In genomic region chr11:22170962-22171638, GRCm38 (mm10) we compare ENCODE assay signal across 12 mouse cellular contexts.
DNase-seq lines count a peak whose midpoint lies in the region; ATAC-seq and TF ChIP-seq lines count a peak whose summit lies in the region.
"Had no signal": no experiment of that assay in that cellular context is flagged by ENCODE, and none has a peak within 500 bp of the region (broad histone marks: within the 10 kb centered on the region; RNA-seq: fewer than 3 reads in every experiment).

No protein-coding gene starts in this region.

- TF ChIP-seq CTCF in MEL (IDR thresholded peaks at IDR 0.05 in 2 of 3, conservative IDR thresholded peaks at IDR 0.05 in 1 of 3; ENCODE audit: control insufficient read depth in 1 of 3, insufficient read depth in 1 of 3, low read depth in 2 of 3, low read length in 3 of 3, poor library complexity in 1 of 3, severe bottlenecking in 1 of 3): no peak

- H3K27me3 ChIP-seq in MEL (ENCODE audit: control insufficient read depth in 1 of 2, insufficient read depth in 2 of 2, low read length in 2 of 2): no peaks in the 10 kb centered on the region
- no peaks in the 10 kb centered on the region for H3K27me3 ChIP-seq in heart, embryonic 13.5 days (replicated peaks)
- H3K27me3 ChIP-seq in liver, embryonic 12.5 days (replicated peaks): no peaks in the 10 kb centered on the region
- H3K27me3 ChIP-seq in hindbrain, embryonic 12.5 days: no peaks in the 10 kb centered on the region
- H3K27me3 ChIP-seq: kidney, embryonic 15.5 days had no signal

- peak overlapping the region; percentile 64 for H3K4me2 ChIP-seq in heart, embryonic 13.5 days
- peak overlapping the region; percentile 55 for H3K4me2 ChIP-seq in liver, embryonic 12.5 days
- no peak overlapping the region for H3K4me2 ChIP-seq in hindbrain, embryonic 12.5 days (replicated peaks)
- H3K4me2 ChIP-seq: kidney, embryonic 15.5 days had no signal

- peak; percentile 70; the same call in 1 of the 2 replicates for ATAC-seq in erythroblast, adult 5-6 weeks (replicated peaks; ENCODE audit: low FRiP score, poor library complexity, severe bottlenecking)
- peak; percentile 51; the same call in 1 of the 2 replicates for ATAC-seq in heart, embryonic 13.5 days (ENCODE audit: extremely low read depth, insufficient number of reproducible peaks, low FRiP score, low TSS enrichment)
- ATAC-seq in liver, embryonic 12.5 days: peak; percentile 90
- ATAC-seq in hindbrain, embryonic 12.5 days (ENCODE audit: low FRiP score): no peak
- ATAC-seq: hindbrain, postnatal 0 days had no signal

- TF ChIP-seq EP300 in MEL (IDR thresholded peaks at IDR 0.05; ENCODE audit: low read depth in 1 of 2, low read length in 2 of 2): peak; percentile 68 to 74

- no peaks in the 10 kb centered on the region for H3K9me3 ChIP-seq in MEL (replicated peaks; ENCODE audit: insufficient read depth, low read length)
- H3K9me3 ChIP-seq in heart, embryonic 13.5 days: no peaks in the 10 kb centered on the region
- no peaks in the 10 kb centered on the region for H3K9me3 ChIP-seq in liver, embryonic 12.5 days (replicated peaks)
- no peaks in the 10 kb centered on the region for H3K9me3 ChIP-seq in hindbrain, embryonic 12.5 days (replicated peaks)
- H3K9me3 ChIP-seq: kidney, embryonic 15.5 days had no signal

- peaks cover 0 to 21% of the 10 kb centered on the region in 2 experiments; a peak in 2 of 4 replicates for H3K36me3 ChIP-seq in MEL (ENCODE audit: control insufficient read depth in 1 of 2, insufficient read depth in 2 of 2, low read length in 2 of 2)
- H3K36me3 ChIP-seq in heart, embryonic 13.5 days: peaks cover 35% of the 10 kb centered on the region
- H3K36me3 ChIP-seq in liver, embryonic 12.5 days: peaks cover 22% of the 10 kb centered on the region
- peaks cover 21% of the 10 kb centered on the region for H3K36me3 ChIP-seq in hindbrain, embryonic 12.5 days

- WGBS in heart, embryonic 13.5 days: 34% methylated on average over 6 of the region's 6 CpGs
- 39% methylated on average over 6 of the region's 6 CpGs for WGBS in liver, embryonic 12.5 days (ENCODE audit: insufficient replicate concordance)
- 96% methylated on average over 6 of the region's 6 CpGs for WGBS in hindbrain, embryonic 12.5 days

- DNase-seq in MEL (ENCODE audit: low read depth, low spot score): peak; percentile 82
- no peak for DNase-seq in kidney, adult 8-10 months
- DNase-seq in thymus, postnatal 25 days: no peak
- DNase-seq: cerebellum, adult 11 months; gastrocnemius, postnatal 36 days; spleen, adult 18-20 months had no signal

- peak overlapping the region; percentile 32; the same call in 1 of the 2 replicates for H3K27ac ChIP-seq in MEL (ENCODE audit: control insufficient read depth, low read depth, low read length)
- H3K27ac ChIP-seq in heart, embryonic 13.5 days (replicated peaks): peak overlapping the region; percentile 87
- H3K27ac ChIP-seq in liver, embryonic 12.5 days: peak overlapping the region; percentile 74
- H3K27ac ChIP-seq in hindbrain, embryonic 12.5 days: no peak overlapping the region
- H3K27ac ChIP-seq: hindbrain, postnatal 0 days; kidney, embryonic 15.5 days had no signal

- H3K4me1 ChIP-seq in MEL (ENCODE audit: control insufficient read depth in 1 of 2, insufficient read depth in 2 of 2, low read length in 2 of 2): peaks cover 12 to 20% of the 10 kb centered on the region in 2 experiments
- H3K4me1 ChIP-seq in heart, embryonic 13.5 days: peaks cover 19% of the 10 kb centered on the region
- peaks cover 30% of the 10 kb centered on the region for H3K4me1 ChIP-seq in liver, embryonic 12.5 days
- no peaks in the 10 kb centered on the region for H3K4me1 ChIP-seq in hindbrain, embryonic 12.5 days
- H3K4me1 ChIP-seq: kidney, embryonic 15.5 days had no signal

- no peaks in the 10 kb centered on the region for H3K79me2 ChIP-seq in MEL (ENCODE audit: control insufficient read depth, insufficient read depth, low read length, poor library complexity)

- TF ChIP-seq POLR2A in MEL (IDR thresholded peaks at IDR 0.05; ENCODE audit: control insufficient read depth in 1 of 2, insufficient read depth in 1 of 2, low read depth in 1 of 2, low read length in 2 of 2, poor library complexity in 1 of 2): no peak

- TF ChIP-seq RAD21 in MEL (IDR thresholded peaks at IDR 0.05; ENCODE audit: low read depth, low read length): no peak

- H3K4me3 ChIP-seq in MEL (ENCODE audit: control insufficient read depth in 1 of 2, insufficient read depth in 1 of 2, low read depth in 2 of 2, low read length in 2 of 2): no peak overlapping the region
- H3K4me3 ChIP-seq in heart, embryonic 13.5 days: peak overlapping the region; percentile 44
- H3K4me3 ChIP-seq in liver, embryonic 12.5 days: peak overlapping the region; percentile 28
- H3K4me3 ChIP-seq in hindbrain, embryonic 12.5 days: no peak overlapping the region
- H3K4me3 ChIP-seq: kidney, embryonic 15.5 days had no signal

- no peak overlapping the region for H3K9ac ChIP-seq in MEL (ENCODE audit: control insufficient read depth, low read depth, low read length, poor library complexity, severe bottlenecking)
- H3K9ac ChIP-seq in heart, embryonic 13.5 days: peak overlapping the region; percentile 73
- H3K9ac ChIP-seq in liver, embryonic 12.5 days: peak overlapping the region; percentile 15; the same call in 1 of the 2 replicates
- H3K9ac ChIP-seq in hindbrain, embryonic 12.5 days: no peak overlapping the region
- H3K9ac ChIP-seq: kidney, embryonic 15.5 days had no signal

TF ChIP-seq in MEL, 35 proteins besides CTCF, POLR2A, EP300 and RAD21:
- TF ChIP-seq USF1 (IDR thresholded peaks at IDR 0.05; ENCODE audit: low read depth, low read length) (no peak), SIN3A (IDR thresholded peaks at IDR 0.05; ENCODE audit: low read length) (no peak; the same call in 1 of the 2 replicates), MYC (IDR thresholded peaks at IDR 0.05; ENCODE audit: low read depth, low read length) (0 out of 2 replicates have a peak, but pooled peaks have one; percentile 33), GATA1 (IDR thresholded peaks at IDR 0.05; ENCODE audit: low read depth, low read length) (peak; percentile 78), JUND (IDR thresholded peaks at IDR 0.05; ENCODE audit: low read depth, low read length) (no peak), ZKSCAN1 (IDR thresholded peaks at IDR 0.05; ENCODE audit: low read depth, low read length) (no peak), NRF1 (IDR thresholded peaks at IDR 0.05; ENCODE audit: insufficient read depth, low read depth, low read length, poor library complexity, severe bottlenecking) (no peak), ZC3H11A (IDR thresholded peaks at IDR 0.05; ENCODE audit: low read depth, low read length) (no peak), TBP (IDR thresholded peaks at IDR 0.05; ENCODE audit: low read depth, low read length) (no peak), CHD1 (IDR thresholded peaks at IDR 0.05; ENCODE audit: low read depth, low read length) (no peak), POLR2AphosphoS2 (IDR thresholded peaks at IDR 0.05; ENCODE audit: low read length) (no peak), CHD2 (IDR thresholded peaks at IDR 0.05; ENCODE audit: low read length) (no peak), ZNF384 (IDR thresholded peaks at IDR 0.05; ENCODE audit: low read depth, low read length) (no peak), HCFC1 (IDR thresholded peaks at IDR 0.05; ENCODE audit: low read depth, low read length) (0 out of 2 replicates have a peak, but pooled peaks have one; percentile 30), MEF2A (IDR thresholded peaks at IDR 0.05; ENCODE audit: extremely low read depth, insufficient replicate concordance, low read depth, low read length, poor library complexity, severe bottlenecking) (peak; percentile 89), ZMIZ1 (IDR thresholded peaks at IDR 0.05; ENCODE audit: low read depth, low read length) (no peak), TAL1 (IDR thresholded peaks at IDR 0.05; ENCODE audit: low read length) (peak; percentile 30), POLR2AphosphoS5 (IDR thresholded peaks at IDR 0.05; ENCODE audit: borderline replicate concordance, low read depth, low read length) (no peak), MYB (IDR thresholded peaks at IDR 0.05; ENCODE audit: low read depth, low read length) (peak; percentile 33; the same call in 1 of the 2 replicates), NELFE (IDR thresholded peaks at IDR 0.05; ENCODE audit: low read depth, low read length) (no peak), RCOR1 (IDR thresholded peaks at IDR 0.05; ENCODE audit: low read depth, low read length) (no peak), E2F4 (IDR thresholded peaks at IDR 0.05; ENCODE audit: borderline replicate concordance, low read depth, low read length) (no peak), KAT2A (conservative IDR thresholded peaks at IDR 0.05; ENCODE audit: low read depth, low read length) (no peak), SMC3 (IDR thresholded peaks at IDR 0.05; ENCODE audit: low read depth, low read length) (no peak), TCF12 (IDR thresholded peaks at IDR 0.05; ENCODE audit: low read depth, low read length) (peak; percentile 51; the same call in 1 of the 2 replicates), MAFK (IDR thresholded peaks at IDR 0.05; ENCODE audit: borderline replicate concordance, low read depth, low read length) (no peak), ETS1 (IDR thresholded peaks at IDR 0.05; ENCODE audit: low read depth, low read length) (peak; percentile 58; the same call in 1 of the 2 replicates), BHLHE40 (IDR thresholded peaks at IDR 0.05; ENCODE audit: borderline replicate concordance, low read depth, low read length) (0 out of 2 replicates have a peak, but pooled peaks have one; percentile 4), UBTF (IDR thresholded peaks at IDR 0.05; ENCODE audit: borderline replicate concordance, insufficient read depth, low read depth, low read length) (no peak), MXI1 (IDR thresholded peaks at IDR 0.05; ENCODE audit: low read depth, low read length) (peak; percentile 60; the same call in 1 of the 2 replicates), ELF1 (IDR thresholded peaks at IDR 0.05; ENCODE audit: low read depth, low read length) (no peak), MAX (IDR thresholded peaks at IDR 0.05; ENCODE audit: low read length) (no peak), MAZ (IDR thresholded peaks at IDR 0.05; ENCODE audit: low read depth, low read length) (no peak), USF2 (IDR thresholded peaks at IDR 0.05; ENCODE audit: borderline replicate concordance in 1 of 2, insufficient read depth in 1 of 2, low read depth in 1 of 2, low read length in 2 of 2) (no peak), GABPA (IDR thresholded peaks at IDR 0.05; ENCODE audit: low read depth, low read length) (no peak)

Comparison
In these comparisons a context has a peak if more than half of its experiments do, and no peak if none do; other contexts are left out.
1. H3K4me3 ChIP-seq: peak in heart, embryonic 13.5 days (single experiment) and liver, embryonic 12.5 days (single experiment); none in MEL (0 of 2) and hindbrain, embryonic 12.5 days (single experiment).
2. H3K9ac ChIP-seq: peak in heart, embryonic 13.5 days (single experiment) and liver, embryonic 12.5 days (single experiment); none in MEL (single experiment) and hindbrain, embryonic 12.5 days (single experiment).